14 mouse cellular contexts compared by ENCODE assay signal in genomic region chr2:35667746-35668145, GRCm38 (mm10).
"Had no signal": no experiment of that assay in that cellular context is flagged by ENCODE, and none has a peak within 500 bp of the region (broad histone marks: within the 10 kb centered on the region; RNA-seq: fewer than 3 reads in every experiment).

No protein-coding gene starts in this region.

- H3K27ac ChIP-seq: kidney, embryonic 15.5 days; limb, embryonic 12.5 days; liver, embryonic 13.5 days; lung, embryonic 15.5 days; macrophage had no signal

- H3K36me3 ChIP-seq: liver, embryonic 13.5 days; lung, embryonic 15.5 days had no signal

- H3K9ac ChIP-seq: kidney, embryonic 15.5 days; limb, embryonic 12.5 days; liver, embryonic 13.5 days; liver, postnatal 0 days; lung, embryonic 15.5 days had no signal

- H3K9me3 ChIP-seq: kidney, embryonic 15.5 days; limb, embryonic 12.5 days; liver, embryonic 13.5 days; lung, embryonic 15.5 days; megakaryocyte, embryonic 14.5 days had no signal

- H3K27me3 ChIP-seq: kidney, embryonic 15.5 days; limb, embryonic 12.5 days; lung, embryonic 15.5 days had no signal

- H3K4me3 ChIP-seq: kidney, embryonic 15.5 days; limb, embryonic 12.5 days; liver, embryonic 13.5 days; lung, embryonic 15.5 days; megakaryocyte, embryonic 14.5 days had no signal

- ATAC-seq: liver, postnatal 0 days had no signal

- DNase-seq: kidney, postnatal 14 days; liver; liver, embryonic 13.5 days; liver, postnatal 0 days; lung, postnatal 14 days; right cerebral cortex, adult 18-20 months; right cerebral cortex, postnatal 25 days; thymus, postnatal 4 days had no signal

- H3K4me2 ChIP-seq: kidney, embryonic 15.5 days; limb, embryonic 12.5 days; liver, embryonic 13.5 days; lung, embryonic 15.5 days; midbrain, embryonic 11.5 days had no signal
